Mouse (Mus musculus): ENCODE data around the gene Gm17949. TPM values are rescaled to one million over a fixed set of nuclear protein-coding genes. Genes with fewer than 3 reads are reported as not detected.

Gm17949 gene
- polyA plus RNA-seq, 1 experiment from 2014 or later: 0.21 TPM

DNA sequence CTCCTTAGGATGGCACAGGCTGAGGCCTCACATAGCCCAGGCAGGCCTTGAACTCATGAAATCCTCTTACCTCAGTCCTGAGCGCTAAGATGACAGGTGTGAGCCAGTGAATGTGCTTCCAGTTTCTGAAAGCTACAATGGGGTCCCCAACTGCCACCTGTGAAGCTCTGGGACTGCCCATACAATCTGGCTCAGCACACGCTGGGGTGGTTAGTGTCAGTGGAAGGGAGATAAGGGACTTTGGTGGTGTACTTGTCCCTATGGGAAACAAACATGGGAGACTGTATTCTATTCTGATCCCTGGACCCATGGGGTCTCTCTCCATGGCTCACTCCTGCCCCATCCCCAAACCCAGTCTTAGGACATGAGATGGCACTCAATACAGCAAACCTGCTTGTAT lies 8.4 kb downstream of the Gm17949 start:
- Histone ChIP-seq H3K4me3 (ENCODE audit: low read depth, low read length) (no peak overlapping the region), H3K27me3 (ENCODE audit: control insufficient read depth, insufficient read depth, low read length) (no peaks in the 10 kb centered on the region), H3K27ac (replicated peaks; ENCODE audit: low read depth, low read length) (no peak overlapping the region), H3K4me2 (ENCODE audit: low read depth, severe bottlenecking) (no peak overlapping the region), H3K4me1 (ENCODE audit: control insufficient read depth, insufficient read depth, low read length) (no peaks in the 10 kb centered on the region), H3K9me3 (ENCODE audit: control insufficient read depth, low read length) (no peaks in the 10 kb centered on the region), H3K36me3 (ENCODE audit: control insufficient read depth, insufficient read depth, low read length) (peaks cover 38% of the 10 kb centered on the region), H3K9ac (ENCODE audit: low read length) (no peak overlapping the region)
- WGBS: 75% methylated on average over 2 of the region's 2 CpGs
- no peak for ATAC-seq (ENCODE audit: insufficient number of reproducible peaks, low FRiP score, low TSS enrichment, low read depth)
- DNase-seq (ENCODE audit: low spot score): no peak

DNA sequence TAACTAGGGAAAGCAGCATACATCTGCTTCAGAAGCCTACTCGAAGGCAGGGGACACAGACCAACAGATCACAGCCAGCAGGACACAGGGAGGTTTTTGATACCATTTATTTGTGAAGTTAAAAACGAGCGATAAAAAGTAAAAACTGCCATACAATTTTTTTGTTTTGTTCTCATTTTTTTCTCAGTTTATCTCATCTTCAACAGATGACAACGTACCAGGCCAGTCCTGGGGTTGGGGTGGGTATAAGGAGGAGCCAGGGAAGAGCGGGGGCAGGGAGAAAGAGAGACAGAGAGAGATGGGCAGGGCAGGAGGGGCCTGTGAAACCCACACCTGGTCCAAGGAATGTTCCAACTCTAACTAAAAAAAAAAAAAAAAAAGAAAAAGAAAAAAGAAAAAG lies 9.7 kb downstream of the Gm17949 start:
- no peaks in the 10 kb centered on the region for H3K4me1 ChIP-seq (ENCODE audit: control insufficient read depth, insufficient read depth, low read length)
- H3K27me3 ChIP-seq (ENCODE audit: control insufficient read depth, insufficient read depth, low read length): no peaks in the 10 kb centered on the region
- H3K9me3 ChIP-seq (ENCODE audit: control insufficient read depth, low read length): no peaks in the 10 kb centered on the region
- peaks cover 50% of the 10 kb centered on the region for H3K36me3 ChIP-seq (ENCODE audit: control insufficient read depth, insufficient read depth, low read length)
- no peak for ATAC-seq (ENCODE audit: insufficient number of reproducible peaks, low FRiP score, low TSS enrichment, low read depth)
- H3K9ac ChIP-seq (ENCODE audit: low read length): no peak overlapping the region
- no peak overlapping the region for H3K4me3 ChIP-seq (ENCODE audit: low read depth, low read length)
- no peak overlapping the region for H3K27ac ChIP-seq (replicated peaks; ENCODE audit: low read depth, low read length)
- no peak for DNase-seq (ENCODE audit: low spot score)
- H3K4me2 ChIP-seq (ENCODE audit: low read depth, severe bottlenecking): no peak overlapping the region
- WGBS: 93% methylated on average over 5 of the region's 5 CpGs

GRCm38 (mm10) chr17:57027471-57027870 lies 16.2 kb downstream of the Gm17949 start:
- Histone ChIP-seq H3K4me1 (ENCODE audit: control insufficient read depth, insufficient read depth, low read length) (peaks cover 8% of the 10 kb centered on the region), H3K27me3 (ENCODE audit: control insufficient read depth, insufficient read depth, low read length) (no peaks in the 10 kb centered on the region), H3K9ac (ENCODE audit: low read length) (no peak overlapping the region), H3K9me3 (ENCODE audit: control insufficient read depth, low read length) (no peaks in the 10 kb centered on the region), H3K4me2 (ENCODE audit: low read depth, severe bottlenecking) (no peak overlapping the region), H3K36me3 (ENCODE audit: control insufficient read depth, insufficient read depth, low read length) (peaks cover 47% of the 10 kb centered on the region), H3K4me3 (ENCODE audit: low read depth, low read length) (no peak overlapping the region), H3K27ac (replicated peaks; ENCODE audit: low read depth, low read length) (no peak overlapping the region)
- no peak for DNase-seq (ENCODE audit: low spot score)
- no peak for ATAC-seq (ENCODE audit: insufficient number of reproducible peaks, low FRiP score, low TSS enrichment, low read depth)
- 88% methylated on average over 4 of the region's 4 CpGs for WGBS

DNA sequence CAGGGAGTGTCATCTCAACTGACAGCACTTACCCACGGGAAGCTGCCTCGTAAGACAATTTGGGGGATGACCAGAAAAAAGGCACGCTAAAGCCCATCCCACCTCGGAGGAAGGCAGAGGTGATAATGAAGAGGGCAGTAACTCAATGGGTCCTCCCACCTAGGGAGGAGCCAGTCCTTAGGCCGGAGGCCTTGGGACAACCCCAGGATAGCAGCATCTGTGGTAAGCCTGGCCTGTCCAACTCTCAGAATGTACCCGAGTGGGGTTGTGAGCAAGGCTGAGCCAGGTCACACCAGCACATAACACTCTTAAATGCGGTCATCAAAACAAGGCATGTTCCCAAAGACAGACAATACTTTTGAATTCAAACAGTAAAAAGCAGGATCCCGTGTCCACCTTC lies 18.4 kb downstream of the Gm17949 start:
- peak overlapping the region; percentile 97 for H3K4me2 ChIP-seq (ENCODE audit: low read depth, severe bottlenecking)
- no peaks in the 10 kb centered on the region for H3K27me3 ChIP-seq (ENCODE audit: control insufficient read depth, insufficient read depth, low read length)
- 39% methylated on average over 8 of the region's 8 CpGs for whole genome bisulfite sequencing
- DNase-seq (ENCODE audit: low spot score): no peak
- H3K4me1 ChIP-seq (ENCODE audit: control insufficient read depth, insufficient read depth, low read length): peaks cover 8% of the 10 kb centered on the region
- H3K27ac ChIP-seq (replicated peaks; ENCODE audit: low read depth, low read length): no peak overlapping the region
- peaks cover 28% of the 10 kb centered on the region for H3K36me3 ChIP-seq (ENCODE audit: control insufficient read depth, insufficient read depth, low read length)
- no peak for ATAC-seq (ENCODE audit: insufficient number of reproducible peaks, low FRiP score, low TSS enrichment, low read depth)
- H3K4me3 ChIP-seq (ENCODE audit: low read depth, low read length): peak overlapping the region; percentile 75
- no peaks in the 10 kb centered on the region for H3K9me3 ChIP-seq (ENCODE audit: control insufficient read depth, low read length)
- H3K9ac ChIP-seq (ENCODE audit: low read length): no peak overlapping the region

GRCm38 (mm10) chr17:57030931-57031660 lies 19.8 kb downstream of the Gm17949 start, which contains the start of gene Khsrp:
Khsrp (minus strand) TSS chr17:57031522.
- Histone ChIP-seq H3K4me1 (ENCODE audit: control insufficient read depth, insufficient read depth, low read length) (peaks cover 8% of the 10 kb centered on the region), H3K9ac (ENCODE audit: low read length) (peak within 1 kb of the TSS; percentile 99), H3K4me2 (ENCODE audit: low read depth, severe bottlenecking) (peak within 1 kb of the TSS; percentile 97), H3K27ac (replicated peaks; ENCODE audit: low read depth, low read length) (peak within 1 kb of the TSS; percentile 91), H3K4me3 (ENCODE audit: low read depth, low read length) (peak within 1 kb of the TSS; percentile 75), H3K36me3 (ENCODE audit: control insufficient read depth, insufficient read depth, low read length) (peaks cover 15% of the 10 kb centered on the region; the same call in 1 of the 2 replicates), H3K9me3 (ENCODE audit: control insufficient read depth, low read length) (no peaks in the 10 kb centered on the region), H3K27me3 (ENCODE audit: control insufficient read depth, insufficient read depth, low read length) (no peaks in the 10 kb centered on the region)
- ATAC-seq (ENCODE audit: insufficient number of reproducible peaks, low FRiP score, low TSS enrichment, low read depth): no peak
- peak; percentile 69 for DNase-seq (ENCODE audit: low spot score)
- WGBS: under 1% methylated on average over 89 of the region's 99 CpGs

GRCm38 (mm10) chr17:57031661-57032420 lies 20.6 kb downstream of the Gm17949 start:
- no peaks in the 10 kb centered on the region for H3K27me3 ChIP-seq (ENCODE audit: control insufficient read depth, insufficient read depth, low read length)
- peak overlapping the region; percentile 75 for H3K4me3 ChIP-seq (ENCODE audit: low read depth, low read length)
- peak overlapping the region; percentile 24; the same call in 1 of the 2 replicates for H3K9ac ChIP-seq (ENCODE audit: low read length)
- 1% methylated on average over 38 of the region's 38 CpGs for WGBS
- H3K4me1 ChIP-seq (ENCODE audit: control insufficient read depth, insufficient read depth, low read length): peaks cover 8% of the 10 kb centered on the region
- peaks cover 12% of the 10 kb centered on the region; the same call in 1 of the 2 replicates for H3K36me3 ChIP-seq (ENCODE audit: control insufficient read depth, insufficient read depth, low read length)
- peak overlapping the region; percentile 44 for H3K4me2 ChIP-seq (ENCODE audit: low read depth, severe bottlenecking)
- H3K27ac ChIP-seq (replicated peaks; ENCODE audit: low read depth, low read length): 0 out of 2 replicates have a peak overlapping the region, but pooled peaks have one; percentile 25
- no peaks in the 10 kb centered on the region for H3K9me3 ChIP-seq (ENCODE audit: control insufficient read depth, low read length)
- peak; percentile 98 for DNase-seq (ENCODE audit: low spot score)
- peak; percentile 96 for ATAC-seq (ENCODE audit: insufficient number of reproducible peaks, low FRiP score, low TSS enrichment, low read depth)

GRCm38 (mm10) chr17:57032854-57033253 lies 21.6 kb downstream of the Gm17949 start:
- DNase-seq (ENCODE audit: low spot score) (no peak), ATAC-seq (ENCODE audit: insufficient number of reproducible peaks, low FRiP score, low TSS enrichment, low read depth) (no peak)
- 85% methylated on average over 4 of the region's 4 CpGs for WGBS
- Histone ChIP-seq H3K36me3 (ENCODE audit: control insufficient read depth, insufficient read depth, low read length) (peaks cover 7% of the 10 kb centered on the region; the same call in 1 of the 2 replicates), H3K4me1 (ENCODE audit: control insufficient read depth, insufficient read depth, low read length) (peaks cover 8% of the 10 kb centered on the region), H3K4me3 (ENCODE audit: low read depth, low read length) (no peak overlapping the region), H3K27ac (replicated peaks; ENCODE audit: low read depth, low read length) (no peak overlapping the region), H3K9ac (ENCODE audit: low read length) (no peak overlapping the region), H3K4me2 (ENCODE audit: low read depth, severe bottlenecking) (no peak overlapping the region), H3K9me3 (ENCODE audit: control insufficient read depth, low read length) (no peaks in the 10 kb centered on the region), H3K27me3 (ENCODE audit: control insufficient read depth, insufficient read depth, low read length) (no peaks in the 10 kb centered on the region)

- WGBS: 39% methylated on average over 8 of the region's 8 CpGs
- no peak for ATAC-seq (ENCODE audit: insufficient number of reproducible peaks, low FRiP score, low TSS enrichment, low read depth)
Measured at GRCm38 (mm10) chr17:57038978-57039377, 27.7 kb downstream of the Gm17949 start.

More at GRCm38 (mm10) chr17:57038978-57039377, 27.7 kb downstream of the Gm17949 start:
- Histone ChIP-seq H3K9ac (ENCODE audit: low read length) (no peak overlapping the region), H3K27me3 (ENCODE audit: control insufficient read depth, insufficient read depth, low read length) (peaks cover 8% of the 10 kb centered on the region; the same call in 1 of the 2 replicates), H3K4me3 (ENCODE audit: low read depth, low read length) (no peak overlapping the region), H3K4me2 (ENCODE audit: low read depth, severe bottlenecking) (no peak overlapping the region), H3K36me3 (ENCODE audit: control insufficient read depth, insufficient read depth, low read length) (no peaks in the 10 kb centered on the region), H3K27ac (replicated peaks; ENCODE audit: low read depth, low read length) (no peak overlapping the region), H3K4me1 (ENCODE audit: control insufficient read depth, insufficient read depth, low read length) (no peaks in the 10 kb centered on the region), H3K9me3 (ENCODE audit: control insufficient read depth, low read length) (no peaks in the 10 kb centered on the region)
- no peak for DNase-seq (ENCODE audit: low spot score)

All from limb, embryonic 11.5 days (tissue).